Mouse (Mus musculus) small intestine, adult 2 months (tissue): Measurements from ENCODE around the gene Epb41l2.

Source experiments
- CTCF ChIP-seq: fragments of 200-500 bp; IDR thresholded peaks from 2 replicates; pipeline ENCODE4 v1.5.1; 2012; ENCODE audit warnings: low read depth, mild to moderate bottlenecking, control low read depth, inconsistent platforms, low read length, moderate library complexity, mixed read lengths; ENCODE audit not compliant: insufficient replicate concordance, insufficient read length; ENCODE audit errors: extremely low read depth
- POLR2A ChIP-seq: fragments of 200-500 bp; IDR thresholded peaks from 2 replicates; pipeline ENCODE4 v1.6.1; 2012; ENCODE audit warnings: low read depth, mild to moderate bottlenecking, control low read depth, inconsistent platforms, low read length, moderate library complexity

- TF ChIP-seq CTCF (no peak), POLR2A (no peak)
Observed at GRCm38 (mm10) chr10:25432938-25433337, 73.3 kb downstream of the Epb41l2 start.
